Mouse (Mus musculus) hindbrain, embryonic 14.5 days (tissue): Measurements from ENCODE around the gene Trim34a. TPM values are rescaled to one million over a fixed set of nuclear protein-coding genes. Genes with fewer than 3 reads are reported as not detected.
A peak's percentile ranks its signal among the peaks of the same experiment; 100 is the strongest.

Experiments used
- ATAC-seq: fragments of 200-750 bp; cut with Nextera tagmentation; 2 replicates; pipeline ENCODE4 v1.8.0; 2017; ENCODE audit warnings: moderate number of reproducible peaks, mild to moderate bottlenecking, moderate TSS enrichment, moderate library complexity; ENCODE audit not compliant: low FRiP score
- DNase-seq: peaks from one replicate; pipeline ENCODE4 v3.0.0-alpha.2; 2015; ENCODE audit warnings: low spot score
- H3K27ac ChIP-seq: fragments of 300-500 bp; sonication (generic); 2 replicates; pipeline ENCODE4 v1.5.1; 2014; ENCODE audit warnings: mild to moderate bottlenecking, moderate library complexity
- H3K27me3 ChIP-seq: fragments of 300-500 bp; sonication (generic); 2 replicates; pipeline ENCODE4 v1.6.1; 2014; ENCODE audit warnings: mild to moderate bottlenecking, low read length, mixed read lengths; ENCODE audit not compliant: control insufficient read depth, insufficient read depth
- H3K36me3 ChIP-seq: fragments of 300-500 bp; sonication (generic); replicated peaks from 2 replicates; pipeline ENCODE4 v1.6.1; 2014; ENCODE audit not compliant: control insufficient read depth, insufficient read depth
- H3K4me1 ChIP-seq: fragments of 300-500 bp; sonication (generic); replicated peaks from 2 replicates; pipeline ENCODE4 v1.6.1; 2014; ENCODE audit warnings: antibody characterized with exemption, low read length, mixed read lengths; ENCODE audit not compliant: control insufficient read depth, insufficient read depth
- H3K4me2 ChIP-seq: fragments of 300-500 bp; sonication (generic); replicated peaks from 2 replicates; pipeline ENCODE4 v1.6.1; 2014; ENCODE audit warnings: mild to moderate bottlenecking, moderate library complexity
- H3K4me3 ChIP-seq: fragments of 300-500 bp; sonication (generic); replicated peaks from 2 replicates; pipeline ENCODE4 v1.5.1; 2014; ENCODE audit warnings: mild to moderate bottlenecking, low read length
- H3K9ac ChIP-seq: fragments of 300-500 bp; sonication (generic); 2 replicates; pipeline ENCODE4 v1.6.1; 2014
- H3K9me3 ChIP-seq: fragments of 300-500 bp; sonication (generic); 2 replicates; pipeline ENCODE4 v1.6.1; 2016; ENCODE audit warnings: low read length; ENCODE audit not compliant: control insufficient read depth
- WGBS: fragments of 180-500 bp; shearing (Covaris S2); extraction: QIAGEN DNeasy Blood & Tissue Kit; methylation state at CpG from one replicate; pipeline ENCODE4 v1.1.7; 2014; 5-methylcytosine and 5-hydroxymethylcytosine counted together
- polyA plus RNA-seq: library from polyadenylated mRNA; unstranded; fragments of >200 nt; fragmentation: Nextera tagmentation; extraction: Ambion mirVana; gene quantifications from 2 replicates; pipeline ENCODE4 v1.2.1, GENCODE M21; 2014

Gene Trim34a
- polyA plus RNA-seq = 1.0 and 1.3 TPM in 2 replicates

- no peaks in the 10 kb centered on the region for H3K9me3 ChIP-seq
- no peaks in the 10 kb centered on the region for H3K27me3 ChIP-seq
- H3K36me3 ChIP-seq = no peaks in the 10 kb centered on the region
- DNase-seq (peak; percentile 61), ATAC-seq (peak; percentile 55; the same call in 1 of the 2 replicates)
- no peaks in the 10 kb centered on the region for H3K4me1 ChIP-seq
- 9% methylated on average over 13 of the region's 13 CpGs for WGBS
- H3K9ac ChIP-seq = peak within 1 kb of the TSS; percentile 41; the same call in 1 of the 2 replicates
- H3K4me3 ChIP-seq = peak within 1 kb of the TSS; percentile 27
- H3K27ac ChIP-seq = no peak within 1 kb of the TSS
- peak within 1 kb of the TSS; percentile 39 for H3K4me2 ChIP-seq
Observed at GRCm38 (mm10) chr7:104244287-104245181, at the start of gene Trim34a. TSS of gene Trim34a (plus strand) at chr7:104244457.

DNA sequence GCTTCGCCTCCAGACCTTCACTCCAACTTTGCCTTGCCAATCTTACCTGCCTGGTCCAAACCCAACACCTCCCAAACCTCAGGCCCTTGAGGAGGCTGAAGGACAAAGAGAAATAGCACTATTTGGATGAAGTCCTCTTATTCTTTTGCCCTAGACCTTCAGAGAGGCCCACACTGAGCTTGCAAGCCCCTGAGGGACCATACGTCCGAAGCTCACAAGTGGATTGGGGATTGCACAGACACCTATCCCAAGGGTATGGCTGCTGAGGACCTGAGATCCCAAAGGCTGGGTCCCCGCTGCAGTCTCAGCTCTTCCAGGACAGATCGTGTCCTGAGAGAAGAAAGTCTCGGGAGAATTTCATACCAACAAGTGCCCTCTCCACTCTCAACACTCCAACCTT lies 48.4 kb upstream of the Trim34a start, which contains the start of gene Olfr649:
Gene Olfr649 (minus strand): TSS at position 101 of the 400 bp plus-strand sequence.
- 93% methylated on average over 6 of the region's 6 CpGs for WGBS
- Histone ChIP-seq H3K4me3 (no peak within 1 kb of the TSS), H3K36me3 (no peaks in the 10 kb centered on the region), H3K9me3 (no peaks in the 10 kb centered on the region), H3K4me1 (no peaks in the 10 kb centered on the region), H3K27me3 (no peaks in the 10 kb centered on the region), H3K4me2 (no peak within 1 kb of the TSS), H3K27ac (no peak within 1 kb of the TSS), H3K9ac (no peak within 1 kb of the TSS)
- ATAC-seq (no peak), DNase-seq (no peak)

DNA sequence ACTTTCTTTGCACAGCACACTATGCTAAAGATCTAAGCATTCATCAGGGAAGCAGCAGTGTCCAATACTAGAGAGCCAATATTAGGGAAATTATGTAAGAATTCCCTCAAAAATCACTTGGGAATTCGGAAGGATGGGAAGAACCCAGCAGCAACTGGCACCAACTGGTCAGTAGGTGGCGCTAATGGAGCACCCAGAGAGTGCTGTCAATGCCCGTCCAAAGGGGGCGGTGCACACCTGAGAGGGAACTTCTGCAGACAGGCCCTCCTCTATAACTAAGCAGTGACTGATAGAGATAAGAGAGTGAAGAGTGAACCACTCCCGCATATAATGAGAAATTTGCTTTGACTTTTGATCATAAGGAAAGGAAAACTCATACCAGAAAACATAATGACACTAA lies 44.4 kb upstream of the Trim34a start:
- H3K27me3 ChIP-seq = no peaks in the 10 kb centered on the region
- DNase-seq (peak; percentile 46), ATAC-seq (peak; percentile 69; the same call in 1 of the 2 replicates)
- H3K4me3 ChIP-seq = no peak overlapping the region
- no peak overlapping the region for H3K27ac ChIP-seq
- no peaks in the 10 kb centered on the region for H3K9me3 ChIP-seq
- no peak overlapping the region for H3K9ac ChIP-seq
- whole genome bisulfite sequencing = 8% methylated on average over 5 of the region's 5 CpGs
- H3K36me3 ChIP-seq = no peaks in the 10 kb centered on the region
- no peak overlapping the region for H3K4me2 ChIP-seq
- no peaks in the 10 kb centered on the region for H3K4me1 ChIP-seq

- Histone ChIP-seq H3K36me3 (no peaks in the 10 kb centered on the region), H3K9ac (no peak overlapping the region), H3K9me3 (no peaks in the 10 kb centered on the region), H3K27me3 (no peaks in the 10 kb centered on the region), H3K4me1 (no peaks in the 10 kb centered on the region), H3K4me3 (no peak overlapping the region), H3K4me2 (no peak overlapping the region), H3K27ac (no peak overlapping the region)
- DNase-seq (no peak), ATAC-seq (no peak)
- 95% methylated on average over 7 of the region's 7 CpGs for WGBS
Observed at GRCm38 (mm10) chr7:104206197-104206596, 38.1 kb upstream of the Trim34a start.

GRCm38 (mm10) chr7:104216011-104216535 lies 28.2 kb upstream of the Trim34a start:
- Histone ChIP-seq H3K4me2 (no peak overlapping the region), H3K9ac (no peak overlapping the region), H3K4me3 (no peak overlapping the region), H3K4me1 (peaks cover 9% of the 10 kb centered on the region), H3K27ac (no peak overlapping the region), H3K36me3 (no peaks in the 10 kb centered on the region), H3K9me3 (no peaks in the 10 kb centered on the region), H3K27me3 (no peaks in the 10 kb centered on the region)
- no peak for DNase-seq
- ATAC-seq = no peak
- WGBS = 79% methylated on average over 1 of the region's 1 CpGs

GRCm38 (mm10) chr7:104217881-104218280 lies 26.4 kb upstream of the Trim34a start:
- no peak for ATAC-seq
- Histone ChIP-seq H3K27me3 (no peaks in the 10 kb centered on the region), H3K4me1 (peaks cover 9% of the 10 kb centered on the region), H3K27ac (no peak overlapping the region), H3K4me2 (no peak overlapping the region), H3K9me3 (no peaks in the 10 kb centered on the region), H3K36me3 (no peaks in the 10 kb centered on the region), H3K4me3 (no peak overlapping the region), H3K9ac (no peak overlapping the region)
- 76% methylated on average over 2 of the region's 2 CpGs for WGBS
- no peak for DNase-seq

GRCm38 (mm10) chr7:104218701-104219569 lies 25.3 kb upstream of the Trim34a start, which contains the start of gene Trim6:
TSS of gene Trim6 (plus strand) at chr7:104218793.
- DNase-seq (peak; percentile 26), ATAC-seq (peak; percentile 48; the same call in 1 of the 2 replicates)
- Histone ChIP-seq H3K9me3 (no peaks in the 10 kb centered on the region), H3K27ac (no peak within 1 kb of the TSS), H3K27me3 (no peaks in the 10 kb centered on the region), H3K4me1 (peaks cover 9% of the 10 kb centered on the region), H3K4me2 (peak within 1 kb of the TSS; percentile 48), H3K9ac (peak within 1 kb of the TSS; percentile 20; the same call in 1 of the 2 replicates), H3K36me3 (no peaks in the 10 kb centered on the region), H3K4me3 (peak within 1 kb of the TSS; percentile 29)
- WGBS = 3% methylated on average over 37 of the region's 37 CpGs

- ATAC-seq (no peak), DNase-seq (no peak)
- Histone ChIP-seq H3K9me3 (no peaks in the 10 kb centered on the region), H3K36me3 (no peaks in the 10 kb centered on the region), H3K27ac (no peak overlapping the region), H3K4me3 (no peak overlapping the region), H3K4me1 (no peaks in the 10 kb centered on the region), H3K27me3 (no peaks in the 10 kb centered on the region), H3K4me2 (no peak overlapping the region), H3K9ac (no peak overlapping the region)
- WGBS = 44% methylated on average over 2 of the region's 2 CpGs
Observed at GRCm38 (mm10) chr7:104231203-104231602, 13.1 kb upstream of the Trim34a start.

DNA sequence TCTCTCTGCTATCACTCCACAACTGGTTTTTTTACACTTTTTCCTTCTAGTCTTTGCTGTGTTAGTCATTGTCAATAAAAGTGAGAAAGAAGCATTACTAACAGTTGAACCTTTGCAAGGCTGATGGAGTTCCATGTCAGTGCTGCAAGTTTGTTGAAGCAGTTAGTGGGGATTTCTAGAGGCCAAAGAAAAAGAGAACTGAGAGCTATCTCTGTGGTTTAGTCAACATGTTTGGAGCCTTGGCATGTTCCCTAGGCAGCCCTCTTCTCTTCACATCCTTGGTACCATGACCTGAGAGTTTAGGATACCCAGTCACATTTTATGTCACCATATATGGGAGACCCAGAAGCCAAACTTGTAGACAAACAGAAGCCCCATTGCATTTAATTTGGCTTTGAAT lies 3.4 kb upstream of the Trim34a start:
- Histone ChIP-seq H3K9ac (no peak overlapping the region), H3K4me2 (no peak overlapping the region), H3K27ac (no peak overlapping the region), H3K36me3 (no peaks in the 10 kb centered on the region), H3K9me3 (no peaks in the 10 kb centered on the region), H3K4me1 (no peaks in the 10 kb centered on the region), H3K27me3 (no peaks in the 10 kb centered on the region), H3K4me3 (no peak overlapping the region)
- ATAC-seq (no peak), DNase-seq (no peak)
